Mouse (Mus musculus): ENCODE measurements around the gene Agl. TPM values are rescaled to one million over a fixed set of nuclear protein-coding genes. Genes with fewer than 3 reads are reported as not detected.

The Agl gene
- polyA plus RNA-seq, 1 experiment from 2014 or later, result 18.1 TPM

DNA sequence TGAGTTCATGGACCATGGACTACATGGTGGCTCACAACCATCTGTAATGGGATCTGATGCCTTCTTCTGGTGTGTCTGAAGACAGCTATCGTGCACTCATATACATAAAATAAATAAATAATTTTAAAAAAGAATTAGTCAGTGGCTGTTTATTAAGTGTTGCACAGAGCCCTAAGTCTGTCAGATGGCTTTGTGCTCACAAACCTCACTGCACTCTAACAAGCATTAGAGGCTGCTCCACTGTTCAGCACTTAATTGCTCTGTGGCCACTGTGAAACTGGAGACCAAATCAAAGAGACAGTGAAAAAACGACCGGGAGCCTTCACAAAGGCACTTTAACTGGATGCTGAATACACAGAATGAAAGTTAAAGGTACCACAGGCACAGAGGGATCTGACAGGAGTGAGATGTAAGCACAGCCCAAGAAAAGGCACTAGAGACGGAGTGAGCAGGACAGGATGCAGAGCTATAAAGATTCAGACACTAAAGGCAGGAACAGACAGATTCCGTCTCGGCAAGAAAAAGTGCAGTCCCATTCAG is 3.1 kb downstream of the Agl start:
- no peak for ATAC-seq (ENCODE audit: low FRiP score, low TSS enrichment)
- Histone ChIP-seq H3K36me3 (ENCODE audit: insufficient read depth, low read length) (peaks cover 3% of the 10 kb centered on the region; the same call in 1 of the 2 replicates), H3K9me3 (ENCODE audit: low read length) (no peaks in the 10 kb centered on the region), H3K9ac (replicated peaks; ENCODE audit: low read length) (0 out of 2 replicates have a peak overlapping the region, but pooled peaks have one; percentile 8), H3K4me3 (ENCODE audit: low read length) (peak overlapping the region; percentile 1; the same call in 1 of the 2 replicates), H3K27ac (ENCODE audit: low read length) (peak overlapping the region; percentile 8; the same call in 1 of the 2 replicates), H3K4me2 (replicated peaks; ENCODE audit: low read depth, low read length) (peak overlapping the region; percentile 36), H3K4me1 (ENCODE audit: insufficient read depth, low read length) (peaks cover 21% of the 10 kb centered on the region), H3K27me3 (ENCODE audit: insufficient read depth, low read length) (no peaks in the 10 kb centered on the region)
- WGBS, result 28% methylated on average over 6 of the region's 6 CpGs

DNA sequence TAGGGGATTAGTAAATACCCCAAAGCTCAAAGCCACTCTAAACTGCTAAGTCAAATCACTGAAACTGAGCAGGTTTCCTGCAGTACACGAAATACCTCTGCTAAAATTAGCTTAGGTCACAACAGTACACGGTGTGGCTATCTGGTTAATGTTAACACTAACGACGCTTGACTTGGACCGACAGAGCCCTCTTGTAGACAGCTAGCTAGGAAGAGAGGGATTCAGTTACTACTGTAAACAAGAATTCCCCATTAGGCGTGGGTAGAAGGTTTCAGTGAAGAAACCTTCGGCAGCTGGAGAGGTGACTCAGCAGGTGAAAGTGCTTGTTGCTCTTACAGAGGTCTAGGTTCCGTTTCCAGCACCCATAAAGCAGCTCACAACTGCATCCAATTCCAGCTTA is 6.2 kb downstream of the Agl start:
- no peaks in the 10 kb centered on the region for H3K9me3 ChIP-seq (ENCODE audit: low read length)
- WGBS, result 36% methylated on average over 8 of the region's 8 CpGs
- ATAC-seq (ENCODE audit: low FRiP score, low TSS enrichment), result peak; percentile 66
- H3K4me1 ChIP-seq (ENCODE audit: insufficient read depth, low read length), result peaks cover 11% of the 10 kb centered on the region
- no peak overlapping the region for H3K4me2 ChIP-seq (replicated peaks; ENCODE audit: low read depth, low read length)
- H3K27me3 ChIP-seq (ENCODE audit: insufficient read depth, low read length), result no peaks in the 10 kb centered on the region
- peaks cover 14% of the 10 kb centered on the region; the same call in 1 of the 2 replicates for H3K36me3 ChIP-seq (ENCODE audit: insufficient read depth, low read length)
- H3K9ac ChIP-seq (replicated peaks; ENCODE audit: low read length), result no peak overlapping the region
- H3K4me3 ChIP-seq (ENCODE audit: low read length), result no peak overlapping the region
- no peak overlapping the region for H3K27ac ChIP-seq (ENCODE audit: low read length)

DNA sequence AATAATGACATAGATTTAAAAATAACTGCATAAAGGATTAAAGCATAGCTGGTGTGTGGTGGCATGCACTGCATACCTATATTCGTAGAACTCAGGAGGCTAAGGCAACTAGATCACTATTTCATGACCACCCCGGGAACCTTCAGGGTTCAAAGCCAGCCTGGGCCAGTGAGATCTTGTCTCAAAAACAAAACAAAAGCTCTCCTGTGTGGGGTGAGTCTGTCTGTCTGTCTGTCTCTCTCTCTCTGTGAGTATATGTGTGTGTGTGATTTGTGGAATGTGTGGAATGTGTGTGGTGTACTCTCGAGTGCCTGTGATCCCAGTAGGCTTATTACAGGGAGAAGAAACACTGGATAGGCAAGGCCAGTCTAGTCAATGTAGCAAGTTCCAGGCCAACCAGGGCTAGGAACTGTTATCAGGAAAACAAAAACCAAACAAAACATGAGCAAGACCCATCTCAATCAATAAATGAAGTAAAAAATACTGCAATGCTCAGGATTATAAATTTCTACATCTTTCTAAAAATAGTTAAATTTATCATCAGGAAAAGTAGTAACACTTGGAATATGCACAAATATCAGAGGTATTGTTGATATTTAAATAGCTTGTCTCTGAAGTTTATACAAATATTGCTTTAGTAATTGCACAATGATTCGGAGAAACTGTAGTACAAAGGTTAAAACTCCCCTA is 9.0 kb downstream of the Agl start:
- H3K27ac ChIP-seq (ENCODE audit: low read length), result no peak overlapping the region
- no peaks in the 10 kb centered on the region for H3K27me3 ChIP-seq (ENCODE audit: insufficient read depth, low read length)
- H3K4me2 ChIP-seq (replicated peaks; ENCODE audit: low read depth, low read length), result no peak overlapping the region
- H3K4me3 ChIP-seq (ENCODE audit: low read length), result no peak overlapping the region
- peaks cover 14% of the 10 kb centered on the region; the same call in 1 of the 2 replicates for H3K36me3 ChIP-seq (ENCODE audit: insufficient read depth, low read length)
- no peak overlapping the region for H3K9ac ChIP-seq (replicated peaks; ENCODE audit: low read length)
- no peak for ATAC-seq (ENCODE audit: low FRiP score, low TSS enrichment)
- H3K9me3 ChIP-seq (ENCODE audit: low read length), result no peaks in the 10 kb centered on the region
- H3K4me1 ChIP-seq (ENCODE audit: insufficient read depth, low read length), result no peaks in the 10 kb centered on the region
- WGBS, result 70% methylated on average over 4 of the region's 4 CpGs

DNA sequence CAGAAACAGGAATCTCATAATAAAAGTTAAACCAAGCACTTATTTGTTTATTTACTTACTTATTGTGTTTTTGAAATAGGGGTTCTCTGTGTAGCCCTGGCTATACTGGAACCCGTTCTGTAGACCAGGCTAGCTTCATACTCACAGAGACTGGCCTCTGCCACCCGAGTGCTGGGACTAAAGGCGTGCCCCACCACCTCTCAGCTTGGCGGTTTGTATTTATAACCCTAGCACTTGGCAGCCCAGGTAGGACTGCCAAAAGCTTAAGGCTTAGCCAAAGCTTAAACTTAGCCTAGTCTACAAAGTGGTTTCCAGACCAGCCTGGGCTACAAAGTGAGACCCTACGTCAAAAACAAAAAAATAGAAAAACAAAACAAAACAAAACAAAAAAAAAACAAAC is 19.1 kb downstream of the Agl start:
- 86% methylated on average over 5 of the region's 5 CpGs for WGBS

DNA sequence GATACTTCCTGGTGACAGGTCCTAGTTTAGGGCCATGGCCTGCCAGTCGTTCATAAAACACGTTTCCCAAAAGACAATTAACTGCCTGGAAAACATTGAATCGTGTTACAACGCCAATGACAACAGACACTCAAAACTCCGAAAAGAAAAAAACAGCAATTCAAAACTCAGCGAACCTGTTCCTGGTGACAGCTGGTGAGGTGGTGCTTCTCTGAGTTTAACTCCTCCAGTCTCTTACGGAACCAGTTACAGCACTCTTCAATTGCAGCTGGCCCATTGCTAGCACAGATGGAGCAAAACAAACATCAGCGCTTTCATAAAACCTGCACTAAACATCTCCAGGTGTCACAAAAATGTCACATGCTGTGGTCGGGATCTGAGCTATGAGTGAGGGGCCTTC is 21.4 kb downstream of the Agl start:
- Histone ChIP-seq H3K9ac (replicated peaks; ENCODE audit: low read length) (no peak overlapping the region), H3K4me1 (ENCODE audit: insufficient read depth, low read length) (peaks cover 3% of the 10 kb centered on the region; the same call in 1 of the 2 replicates), H3K27ac (ENCODE audit: low read length) (no peak overlapping the region; the same call in 1 of the 2 replicates), H3K9me3 (ENCODE audit: low read length) (no peaks in the 10 kb centered on the region), H3K36me3 (ENCODE audit: insufficient read depth, low read length) (peaks cover 37% of the 10 kb centered on the region), H3K4me3 (ENCODE audit: low read length) (no peak overlapping the region), H3K27me3 (ENCODE audit: insufficient read depth, low read length) (no peaks in the 10 kb centered on the region), H3K4me2 (replicated peaks; ENCODE audit: low read depth, low read length) (no peak overlapping the region)
- ATAC-seq (ENCODE audit: low FRiP score, low TSS enrichment), result no peak
- 34% methylated on average over 9 of the region's 9 CpGs for WGBS

More for the DNA sequence above, 19.1 kb downstream of the Agl start:
- Histone ChIP-seq H3K4me2 (replicated peaks; ENCODE audit: low read depth, low read length) (no peak overlapping the region), H3K9me3 (ENCODE audit: low read length) (no peaks in the 10 kb centered on the region), H3K4me3 (ENCODE audit: low read length) (no peak overlapping the region), H3K4me1 (ENCODE audit: insufficient read depth, low read length) (peaks cover 3% of the 10 kb centered on the region; the same call in 1 of the 2 replicates), H3K9ac (replicated peaks; ENCODE audit: low read length) (no peak overlapping the region), H3K27ac (ENCODE audit: low read length) (no peak overlapping the region), H3K36me3 (ENCODE audit: insufficient read depth, low read length) (peaks cover 37% of the 10 kb centered on the region), H3K27me3 (ENCODE audit: insufficient read depth, low read length) (no peaks in the 10 kb centered on the region)
- no peak for ATAC-seq (ENCODE audit: low FRiP score, low TSS enrichment)

DNA sequence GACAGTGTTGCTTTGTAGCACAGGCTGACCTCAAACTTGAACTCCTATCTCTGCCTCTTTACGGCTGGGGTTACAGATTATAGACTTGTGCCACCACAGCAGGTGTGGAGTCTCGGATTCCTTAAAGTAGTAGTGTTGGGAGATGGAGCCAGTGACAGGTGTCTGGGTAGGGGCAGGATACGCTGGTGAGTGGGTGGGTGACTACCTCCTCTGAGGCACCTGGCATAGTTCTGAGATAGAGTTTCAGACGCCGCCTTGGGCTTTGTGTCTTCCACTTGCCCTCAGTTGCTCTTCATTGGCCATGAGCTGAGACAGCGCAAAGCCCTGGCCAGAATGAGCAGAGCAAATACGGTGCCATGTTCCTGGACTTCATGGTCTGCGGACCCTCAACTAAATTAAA is 22.1 kb downstream of the Agl start:
- Histone ChIP-seq H3K4me2 (replicated peaks; ENCODE audit: low read depth, low read length) (no peak overlapping the region), H3K4me3 (ENCODE audit: low read length) (no peak overlapping the region), H3K9me3 (ENCODE audit: low read length) (no peaks in the 10 kb centered on the region), H3K27ac (ENCODE audit: low read length) (peak overlapping the region; percentile 40; the same call in 1 of the 2 replicates), H3K4me1 (ENCODE audit: insufficient read depth, low read length) (peaks cover 3% of the 10 kb centered on the region; the same call in 1 of the 2 replicates), H3K27me3 (ENCODE audit: insufficient read depth, low read length) (no peaks in the 10 kb centered on the region), H3K9ac (replicated peaks; ENCODE audit: low read length) (no peak overlapping the region), H3K36me3 (ENCODE audit: insufficient read depth, low read length) (peaks cover 38% of the 10 kb centered on the region)
- WGBS, result 60% methylated on average over 8 of the region's 8 CpGs
- ATAC-seq (ENCODE audit: low FRiP score, low TSS enrichment), result peak; percentile 57

DNA sequence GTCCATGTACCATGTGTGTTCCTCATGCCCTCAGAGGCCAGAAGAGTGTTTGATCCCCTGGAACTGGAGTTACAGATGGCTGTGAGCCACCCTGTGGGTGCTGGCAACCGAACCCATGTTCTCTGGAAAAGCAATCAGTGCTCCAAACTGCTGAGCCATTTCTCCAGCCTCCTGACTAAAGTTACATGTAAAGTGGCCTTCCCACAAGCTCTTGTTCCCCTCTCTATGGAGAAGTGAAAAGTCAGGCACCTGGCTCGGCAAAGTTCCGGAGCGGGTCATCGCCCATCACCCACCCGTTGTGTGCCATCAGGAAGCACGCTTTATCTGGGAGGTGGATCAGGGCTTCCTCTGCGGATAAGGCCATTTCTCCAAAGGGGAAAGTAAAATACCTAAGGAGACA is 23.2 kb downstream of the Agl start:
- Histone ChIP-seq H3K27ac (ENCODE audit: low read length) (peak overlapping the region; percentile 69; the same call in 1 of the 2 replicates), H3K27me3 (ENCODE audit: insufficient read depth, low read length) (no peaks in the 10 kb centered on the region), H3K4me3 (ENCODE audit: low read length) (no peak overlapping the region), H3K9ac (replicated peaks; ENCODE audit: low read length) (no peak overlapping the region), H3K9me3 (ENCODE audit: low read length) (no peaks in the 10 kb centered on the region), H3K36me3 (ENCODE audit: insufficient read depth, low read length) (peaks cover 38% of the 10 kb centered on the region), H3K4me2 (replicated peaks; ENCODE audit: low read depth, low read length) (no peak overlapping the region), H3K4me1 (ENCODE audit: insufficient read depth, low read length) (peaks cover 3% of the 10 kb centered on the region; the same call in 1 of the 2 replicates)
- ATAC-seq (ENCODE audit: low FRiP score, low TSS enrichment), result peak; percentile 49; the same call in 1 of the 2 replicates
- WGBS, result 55% methylated on average over 8 of the region's 8 CpGs

DNA sequence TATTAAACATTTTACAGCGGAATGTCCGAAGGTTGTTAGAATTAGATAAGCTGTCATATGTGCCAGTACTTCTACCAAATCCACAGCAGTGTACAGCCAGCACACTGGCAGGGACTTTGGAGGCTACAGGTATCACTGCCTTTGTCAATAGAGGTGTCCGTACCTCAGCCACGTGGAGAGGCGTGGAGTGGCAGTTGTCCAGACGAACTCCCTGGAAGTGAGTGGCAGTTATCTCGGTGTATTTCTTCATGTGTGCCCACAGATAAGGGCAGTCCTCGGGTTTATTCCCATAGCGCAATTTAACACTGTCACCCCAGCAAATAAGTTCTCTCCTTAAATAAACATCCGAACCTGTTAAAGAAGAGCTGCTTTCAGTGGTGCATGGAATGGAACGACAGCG is 23.7 kb downstream of the Agl start:
- no peak overlapping the region for H3K4me2 ChIP-seq (replicated peaks; ENCODE audit: low read depth, low read length)
- WGBS, result 56% methylated on average over 12 of the region's 12 CpGs
- H3K9ac ChIP-seq (replicated peaks; ENCODE audit: low read length), result no peak overlapping the region
- peak; percentile 43; the same call in 1 of the 2 replicates for ATAC-seq (ENCODE audit: low FRiP score, low TSS enrichment)
- H3K36me3 ChIP-seq (ENCODE audit: insufficient read depth, low read length), result peaks cover 35% of the 10 kb centered on the region
- H3K27me3 ChIP-seq (ENCODE audit: insufficient read depth, low read length), result no peaks in the 10 kb centered on the region
- H3K4me1 ChIP-seq (ENCODE audit: insufficient read depth, low read length), result peaks cover 3% of the 10 kb centered on the region; the same call in 1 of the 2 replicates
- no peaks in the 10 kb centered on the region for H3K9me3 ChIP-seq (ENCODE audit: low read length)
- H3K4me3 ChIP-seq (ENCODE audit: low read length), result no peak overlapping the region
- peak overlapping the region; percentile 32; the same call in 1 of the 2 replicates for H3K27ac ChIP-seq (ENCODE audit: low read length)

DNA sequence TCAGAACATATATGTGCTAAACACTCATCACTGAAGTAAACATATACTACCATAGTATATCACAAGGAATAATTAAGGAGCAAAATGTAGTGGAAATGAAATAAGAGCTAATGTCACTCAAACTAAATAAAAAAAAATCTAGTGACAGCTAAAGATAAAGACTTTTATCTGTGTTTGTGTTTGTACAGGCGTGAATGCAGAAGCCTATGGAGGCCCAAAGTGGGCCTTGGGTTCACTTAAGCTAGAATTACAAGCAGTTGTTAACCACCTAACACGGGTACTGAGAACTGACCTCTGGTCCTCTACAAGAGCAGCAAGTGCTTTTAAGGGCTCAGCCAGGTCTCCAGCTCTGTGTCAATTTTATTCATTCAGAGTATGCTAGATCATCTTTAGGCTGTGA is 31.0 kb downstream of the Agl start:
- H3K36me3 ChIP-seq (ENCODE audit: insufficient read depth, low read length), result peaks cover 44% of the 10 kb centered on the region
- no peaks in the 10 kb centered on the region for H3K4me1 ChIP-seq (ENCODE audit: insufficient read depth, low read length)
- no peak overlapping the region for H3K4me3 ChIP-seq (ENCODE audit: low read length)
- ATAC-seq (ENCODE audit: low FRiP score, low TSS enrichment), result no peak
- H3K27ac ChIP-seq (ENCODE audit: low read length), result no peak overlapping the region
- no peaks in the 10 kb centered on the region for H3K27me3 ChIP-seq (ENCODE audit: insufficient read depth, low read length)
- no peak overlapping the region for H3K9ac ChIP-seq (replicated peaks; ENCODE audit: low read length)
- no peak overlapping the region for H3K4me2 ChIP-seq (replicated peaks; ENCODE audit: low read depth, low read length)
- 81% methylated on average over 2 of the region's 2 CpGs for WGBS
- no peaks in the 10 kb centered on the region for H3K9me3 ChIP-seq (ENCODE audit: low read length)

DNA sequence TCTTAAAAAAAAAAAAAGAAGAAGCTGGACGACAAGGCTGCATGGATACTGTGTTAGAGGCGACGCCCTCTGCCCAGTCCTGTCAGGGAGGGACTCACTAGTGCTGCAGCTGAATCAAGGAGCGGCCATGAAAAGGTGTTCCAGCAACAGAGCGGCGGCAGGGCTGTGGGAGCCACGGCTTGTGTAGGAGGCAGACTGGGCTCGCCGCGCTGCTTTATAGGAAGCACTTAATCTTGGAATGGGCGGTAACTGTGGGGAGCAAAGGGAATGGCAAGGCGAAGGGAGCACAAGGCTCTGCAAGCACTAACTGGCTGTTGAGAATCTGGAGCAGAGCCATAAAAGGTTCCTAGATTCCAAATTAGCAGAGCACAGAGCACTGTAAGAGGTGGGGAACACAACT is 34.1 kb downstream of the Agl start:
- no peak for ATAC-seq (ENCODE audit: low FRiP score, low TSS enrichment)
- no peaks in the 10 kb centered on the region for H3K27me3 ChIP-seq (ENCODE audit: insufficient read depth, low read length)
- no peak overlapping the region for H3K27ac ChIP-seq (ENCODE audit: low read length)
- peaks cover 40% of the 10 kb centered on the region for H3K36me3 ChIP-seq (ENCODE audit: insufficient read depth, low read length)
- H3K4me3 ChIP-seq (ENCODE audit: low read length), result no peak overlapping the region
- H3K9ac ChIP-seq (replicated peaks; ENCODE audit: low read length), result no peak overlapping the region
- no peaks in the 10 kb centered on the region for H3K4me1 ChIP-seq (ENCODE audit: insufficient read depth, low read length)
- H3K4me2 ChIP-seq (replicated peaks; ENCODE audit: low read depth, low read length), result no peak overlapping the region
- WGBS, result 83% methylated on average over 12 of the region's 12 CpGs
- H3K9me3 ChIP-seq (ENCODE audit: low read length), result no peaks in the 10 kb centered on the region
